Mouse (Mus musculus) gastrocnemius, postnatal 14 days (tissue): Measurements from ENCODE around the gene Tprgl. TPM values are rescaled to one million over a fixed set of nuclear protein-coding genes. Genes with fewer than 3 reads are reported as not detected.

Experiments
- DNase-seq: peaks from one replicate; pipeline ENCODE4 v3.0.0; 2021; ENCODE audit warnings: mixed read lengths
- intact Hi-C: fragments of 180-260 bp; cut with DNase I; formaldehyde crosslinking; loops from one replicate; pipeline ENCODE4 v1.15.1; 2025; ENCODE audit warnings: low total_unique reads
- total RNA-seq, 2 experiments: library from RNA; stranded (reverse); gene quantifications; 2 replicates each; pipeline ENCODE4 v1.2.3; 2021

The Tprgl gene
- total RNA-seq, 2 experiments from 2014 or later: 81.7 to 84.5 TPM

- DNase-seq: no peak
- intact Hi-C loops: loop anchor here (5.0 kb wide), 1 partner anchor 102 kb away; no protein-coding TSS in a partner anchor
Measured at GRCm38 (mm10) chr4:154170021-154170420, 9.6 kb upstream of the Tprgl start.

GRCm38 (mm10) chr4:154167053-154167452 lies 6.6 kb upstream of the Tprgl start:
- intact Hi-C loops: no loop called here
- peak; percentile 73 for DNase-seq

GRCm38 (mm10) chr4:154163296-154163695 lies 2.8 kb upstream of the Tprgl start:
- intact Hi-C loops: no loop called here
- DNase-seq: peak; percentile 70

- peak; percentile 50 for DNase-seq
- intact Hi-C loops: no loop called here
Measured at GRCm38 (mm10) chr4:154159961-154160537, 417 bp downstream of the Tprgl start.

GRCm38 (mm10) chr4:154159002-154159401 lies 1.5 kb downstream of the Tprgl start:
- peak; percentile 80 for DNase-seq
- intact Hi-C loops: no loop called here

- DNase-seq: no peak
- intact Hi-C loops: no loop called here
Measured at GRCm38 (mm10) chr4:154157970-154158662, 2.4 kb downstream of the Tprgl start.

GRCm38 (mm10) chr4:154156050-154156449 lies 4.4 kb downstream of the Tprgl start:
- intact Hi-C loops: no loop called here

GRCm38 (mm10) chr4:154154104-154154503 lies 6.4 kb downstream of the Tprgl start:
- DNase-seq: no peak
- intact Hi-C loops: no loop called here

More at GRCm38 (mm10) chr4:154156050-154156449, 4.4 kb downstream of the Tprgl start:
- DNase-seq: no peak

GRCm38 (mm10) chr4:154146342-154146741 lies 14.1 kb downstream of the Tprgl start:
- DNase-seq: no peak

GRCm38 (mm10) chr4:154144712-154145111 lies 15.8 kb downstream of the Tprgl start:
- intact Hi-C loops: no loop called here
- no peak for DNase-seq

More at GRCm38 (mm10) chr4:154146342-154146741, 14.1 kb downstream of the Tprgl start:
- intact Hi-C loops: no loop called here

- intact Hi-C loops: no loop called here
- peak; percentile 91 for DNase-seq
Measured at GRCm38 (mm10) chr4:154142211-154143040, 18.0 kb downstream of the Tprgl start, which contains the start of gene Wrap73. Gene Wrap73 (plus strand): TSS chr4:154142372.

GRCm38 (mm10) chr4:154141009-154141867 lies 19.2 kb downstream of the Tprgl start:
- intact Hi-C loops: no loop called here
- no peak for DNase-seq

GRCm38 (mm10) chr4:154140213-154141008 lies 20.1 kb downstream of the Tprgl start:
- intact Hi-C loops: no loop called here
- DNase-seq: no peak

GRCm38 (mm10) chr4:154140182-154140212 lies 20.5 kb downstream of the Tprgl start, which contains the start of gene Trp73:
Gene Trp73 (minus strand): TSS chr4:154140208.
- intact Hi-C loops: no loop called here
- no peak for DNase-seq

- DNase-seq: no peak
- intact Hi-C loops: no loop called here
Measured at GRCm38 (mm10) chr4:154139671-154140181, 20.7 kb downstream of the Tprgl start.

GRCm38 (mm10) chr4:154137139-154137538 lies 23.3 kb downstream of the Tprgl start:
- intact Hi-C loops: no loop called here
- no peak for DNase-seq

GRCm38 (mm10) chr4:154134803-154135202 lies 25.7 kb downstream of the Tprgl start:
- intact Hi-C loops: no loop called here
- DNase-seq: no peak

GRCm38 (mm10) chr4:154131894-154132293 lies 28.6 kb downstream of the Tprgl start:
- no peak for DNase-seq
- intact Hi-C loops: no loop called here

- intact Hi-C loops: no loop called here
Measured at GRCm38 (mm10) chr4:154129950-154130349, 30.5 kb downstream of the Tprgl start.

More at GRCm38 (mm10) chr4:154129950-154130349, 30.5 kb downstream of the Tprgl start:
- DNase-seq: no peak
